Mouse (Mus musculus) ES-Bruce4 (cell line): ENCODE data around the gene Eml3.

Experiments used
- CTCF ChIP-seq: IDR thresholded peaks from one replicate; pipeline ENCODE4 v1.8.1; 2011; ENCODE audit warnings: low read depth, low read length
- EP300 ChIP-seq: IDR thresholded peaks from 2 replicates; pipeline ENCODE4 v1.6.1; 2011; ENCODE audit warnings: low read depth, low read length; ENCODE audit not compliant: insufficient read depth

DNA sequence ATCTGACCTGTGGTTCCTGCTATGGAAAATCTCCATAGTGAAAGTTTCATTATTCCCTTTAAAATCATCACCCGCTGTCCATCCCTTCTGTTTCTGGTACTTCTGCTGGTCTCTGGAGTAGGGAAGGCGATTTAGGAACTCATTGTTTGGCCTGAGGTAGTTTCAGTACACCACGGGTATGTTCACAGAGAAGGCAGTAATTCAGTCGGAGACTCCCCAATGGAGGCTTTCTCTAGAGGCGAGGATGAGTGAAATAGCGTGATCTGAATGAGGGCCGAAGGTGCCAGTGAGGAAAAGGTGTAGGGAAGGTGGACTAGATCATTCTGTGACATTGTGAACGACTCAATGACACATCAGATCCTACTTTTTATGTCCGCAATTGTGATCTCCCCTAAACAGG lies 24.8 kb downstream of the Eml3 start:
- TF ChIP-seq CTCF, result no peak
- no peak for TF ChIP-seq EP300
